Mouse (Mus musculus) Patski (cell line): ENCODE data around the gene Adam10. TPM values are rescaled to one million over a fixed set of nuclear protein-coding genes. Genes with fewer than 3 reads are reported as not detected.

Experiments
- ATAC-seq: fragments of 100-300 bp; one replicate; pipeline ENCODE4 v1.8.0; 2021
- CTCF ChIA-PET: fragments of 350-600 bp; sonication (Branson Sonifier 250); formaldehyde crosslinking; loops from one replicate; lab custom pipeline; 2022; ENCODE audit warnings: inconsistent platforms; lab: Charles Lee
- POLR2A ChIA-PET: fragments of 350-600 bp; sonication (Branson Sonifier 250); formaldehyde crosslinking; loops from one replicate; lab custom pipeline; 2022; ENCODE audit warnings: antibody characterized with exemption, inconsistent platforms; lab: Charles Lee
- DNase-seq: peaks from one replicate; pipeline ENCODE4 v3.0.0-alpha.2; 2011; ENCODE audit warnings: low read depth, low spot score
- H3K27me3 ChIP-seq: fragments of 371-371 bp; one replicate; pipeline ENCODE4 v1.5.1; 2021
- CTCF ChIP-seq: fragments of 100-300 bp; IDR thresholded peaks from one replicate; pipeline ENCODE4 v1.5.1; 2021
- in situ Hi-C: fragments of 300-500 bp; cut with MboI; formaldehyde crosslinking; loops from 3 replicates; pipeline ENCODE4 v1.11.1; 2018; ENCODE audit warnings: low pct_unique_long_range_greater_than_20kb, mixed read lengths
- polyA plus RNA-seq: library from polyadenylated mRNA; unstranded; gene quantifications from one replicate; pipeline ENCODE4 v1.2.3, GENCODE M21; 2021

Gene Adam10
- polyA plus RNA-seq, 1 experiment from 2014 or later: 108 TPM

DNA sequence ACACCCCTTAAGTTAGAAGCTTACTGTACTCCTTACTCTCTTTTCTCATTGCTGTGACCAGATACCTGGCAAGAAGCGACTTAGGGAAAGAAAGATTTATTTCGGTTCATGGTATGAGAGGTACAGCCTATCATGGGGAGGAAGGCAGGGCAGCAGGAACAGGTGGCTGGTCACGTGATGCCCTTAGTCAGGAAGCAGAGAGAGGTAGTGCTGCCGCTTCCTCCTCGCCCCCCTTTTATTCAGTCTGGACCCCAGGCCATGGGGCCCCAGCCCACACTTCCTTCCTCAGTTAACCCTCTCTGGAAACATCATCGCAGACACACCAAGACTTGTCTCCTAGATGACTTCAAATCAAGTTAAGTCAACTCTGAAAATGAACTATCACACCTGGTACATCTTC lies 7.5 kb upstream of the Adam10 start:
- H3K27me3 ChIP-seq: no peaks in the 10 kb centered on the region
- CTCF ChIA-PET: interaction anchor here (0.9 kb wide), 1 partner anchor 421 kb away, joined by 3 read pairs; no protein-coding TSS in a partner anchor
- POLR2A ChIA-PET: no interaction called here
- DNase-seq (no peak), ATAC-seq (no peak)
- TF ChIP-seq CTCF: no peak
- in situ Hi-C loops: loop anchor here (10.0 kb wide), 2 partner anchors 264 to 404 kb away; no protein-coding TSS in a partner anchor

DNA sequence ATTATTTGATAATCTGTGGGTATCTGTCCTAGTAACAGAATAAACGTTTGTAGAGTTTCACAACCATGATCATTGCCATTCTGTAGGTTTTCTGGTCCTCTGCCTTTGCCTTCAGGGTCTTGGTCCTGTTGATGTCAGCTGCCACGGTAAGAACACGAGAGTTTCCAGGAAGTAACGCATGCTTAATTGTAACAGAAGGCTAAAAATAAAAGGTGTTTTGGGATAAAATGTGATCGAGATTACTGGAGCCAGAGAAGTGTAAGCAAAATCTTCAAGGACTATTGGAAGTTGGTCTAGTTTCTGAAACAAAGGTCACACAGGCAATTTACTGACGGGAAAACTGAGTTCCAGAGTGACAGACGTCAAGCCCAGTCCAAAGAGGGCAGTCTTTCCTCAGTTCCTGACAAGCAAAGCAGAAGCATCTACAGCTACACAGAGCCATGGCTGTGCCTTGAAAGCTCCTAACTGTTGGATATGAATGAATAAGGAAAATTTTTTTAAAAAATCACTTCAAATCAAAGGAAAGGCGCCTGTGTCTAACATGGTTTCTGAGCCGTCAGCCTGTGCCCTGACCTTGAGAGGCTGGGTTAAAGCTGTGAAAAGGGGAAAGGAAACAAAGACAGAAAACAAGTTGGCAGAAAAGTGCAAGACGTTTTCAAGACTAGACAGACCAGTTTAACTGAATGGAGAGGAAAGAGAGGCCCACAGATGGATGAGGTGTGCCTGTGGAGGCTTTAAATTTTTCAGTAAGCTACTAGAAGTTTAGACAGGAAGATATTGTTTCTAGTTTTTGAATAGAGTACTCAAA lies 6.8 kb upstream of the Adam10 start:
- POLR2A ChIA-PET: interaction anchor here (0.6 kb wide), 1 partner anchor 66 kb away, joined by 3 read pairs; no protein-coding TSS in a partner anchor
- in situ Hi-C loops: loop anchor here (10.0 kb wide), 2 partner anchors 263 to 403 kb away; no protein-coding TSS in a partner anchor
- no peak for ATAC-seq
- no peaks in the 10 kb centered on the region for H3K27me3 ChIP-seq
- CTCF ChIA-PET: interaction anchor here (0.9 kb wide), 1 partner anchor 421 kb away, joined by 3 read pairs; no protein-coding TSS in a partner anchor
- TF ChIP-seq CTCF: peak; percentile 62
- no peak for DNase-seq

- POLR2A ChIA-PET: no interaction called here
- in situ Hi-C loops: loop anchor here (10.0 kb wide), 2 partner anchors 261 to 401 kb away; no protein-coding TSS in a partner anchor
- H3K27me3 ChIP-seq: no peaks in the 10 kb centered on the region
- no peak for TF ChIP-seq CTCF
- no peak for ATAC-seq
- no peak for DNase-seq
- CTCF ChIA-PET: interaction anchor here (1.2 kb wide), 1 partner anchor 418 kb away, joined by 3 read pairs; no protein-coding TSS in a partner anchor
Observed at GRCm38 (mm10) chr9:70673656-70674055, 5.1 kb upstream of the Adam10 start.

DNA sequence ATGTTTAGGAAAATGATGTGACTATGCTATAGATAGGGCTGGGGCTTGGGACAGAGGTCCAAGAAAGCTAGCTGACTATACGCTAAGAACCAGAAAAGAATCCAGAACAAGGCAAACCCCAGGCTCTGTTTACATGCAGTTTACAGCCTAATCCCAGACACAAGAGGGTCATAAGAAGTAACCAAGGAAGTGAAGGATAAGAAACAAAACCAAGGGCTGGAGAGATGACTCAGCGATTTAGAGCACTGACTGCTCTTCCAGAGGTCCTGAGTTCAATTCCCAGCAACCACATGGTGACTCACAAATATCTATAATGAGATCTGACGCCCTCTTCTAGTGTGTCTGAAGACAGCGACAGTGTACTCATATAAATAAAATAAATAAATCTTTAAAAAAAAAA lies 3.7 kb upstream of the Adam10 start:
- ATAC-seq (no peak), DNase-seq (no peak)
- CTCF ChIA-PET: interaction anchor here (0.9 to 1.3 kb wide), 2 partner anchors 400 to 417 kb away, joined by 3 read pairs; no protein-coding TSS in a partner anchor
- in situ Hi-C loops: loop anchor here (10.0 kb wide), 2 partner anchors 260 to 400 kb away; no protein-coding TSS in a partner anchor
- POLR2A ChIA-PET: no interaction called here
- H3K27me3 ChIP-seq: no peaks in the 10 kb centered on the region
- TF ChIP-seq CTCF: no peak

- ATAC-seq: no peak
- ChIA-PET CTCF (interaction anchor here (0.9 to 1.3 kb wide), 2 partner anchors 399 to 416 kb away, joined by 3 read pairs; no protein-coding TSS in a partner anchor), POLR2A (no interaction called here)
- TF ChIP-seq CTCF: peak; percentile 44
- no peak for DNase-seq
- H3K27me3 ChIP-seq: no peaks in the 10 kb centered on the region
- in situ Hi-C loops: loop anchor here (10.0 kb wide), 2 partner anchors 259 to 399 kb away; no protein-coding TSS in a partner anchor
Observed at GRCm38 (mm10) chr9:70675961-70676360, 2.8 kb upstream of the Adam10 start.

GRCm38 (mm10) chr9:70679132-70680091 lies 615 bp downstream of the Adam10 start:
- ATAC-seq (peak; percentile 22), DNase-seq (no peak)
- ChIA-PET CTCF (no interaction called here), POLR2A (interaction anchor here (0.5 kb wide), 1 partner anchor 23 kb away, joined by 3 read pairs; the partner anchor contains the start of gene Gm10642)
- H3K27me3 ChIP-seq: no peaks in the 10 kb centered on the region
- in situ Hi-C loops: loop anchor here (10.0 kb wide), 2 partner anchors 255 to 395 kb away; no protein-coding TSS in a partner anchor
- TF ChIP-seq CTCF: no peak

GRCm38 (mm10) chr9:70682202-70682601 lies 3.4 kb downstream of the Adam10 start:
- DNase-seq (no peak), ATAC-seq (no peak)
- no peaks in the 10 kb centered on the region for H3K27me3 ChIP-seq
- CTCF ChIA-PET: no interaction called here
- in situ Hi-C loops: no loop called here
- no peak for TF ChIP-seq CTCF
- POLR2A ChIA-PET: no interaction called here

- DNase-seq: no peak
- no peaks in the 10 kb centered on the region for H3K27me3 ChIP-seq
- ATAC-seq: no peak
- ChIA-PET POLR2A (interaction anchor here (0.6 to 0.7 kb wide), 2 partner anchors 33 to 390 kb away, joined by 4 to 5 read pairs; no protein-coding TSS in a partner anchor), CTCF (interaction anchor here (1.5 kb wide), 1 partner anchor 17 kb away, joined by 3 read pairs; no protein-coding TSS in a partner anchor)
- no peak for TF ChIP-seq CTCF
- in situ Hi-C loops: no loop called here
Observed at GRCm38 (mm10) chr9:70688301-70688968, 9.6 kb downstream of the Adam10 start.

- TF ChIP-seq CTCF: no peak
- ATAC-seq (no peak), DNase-seq (no peak)
- in situ Hi-C loops: no loop called here
- H3K27me3 ChIP-seq: no peaks in the 10 kb centered on the region
- POLR2A ChIA-PET: no interaction called here
- CTCF ChIA-PET: no interaction called here
Observed at GRCm38 (mm10) chr9:70689926-70690325, 11.1 kb downstream of the Adam10 start.
